Mouse (Mus musculus): ENCODE measurements around the gene Susd2. TPM values are rescaled to one million over a fixed set of nuclear protein-coding genes. Genes with fewer than 3 reads are reported as not detected.
A peak's percentile ranks its signal among the peaks of the same experiment; 100 is the strongest.

The Susd2 gene
- total and polyA plus RNA-seq, 2 experiments from 2014 or later, result 3.6 to 6.1 TPM

DNA sequence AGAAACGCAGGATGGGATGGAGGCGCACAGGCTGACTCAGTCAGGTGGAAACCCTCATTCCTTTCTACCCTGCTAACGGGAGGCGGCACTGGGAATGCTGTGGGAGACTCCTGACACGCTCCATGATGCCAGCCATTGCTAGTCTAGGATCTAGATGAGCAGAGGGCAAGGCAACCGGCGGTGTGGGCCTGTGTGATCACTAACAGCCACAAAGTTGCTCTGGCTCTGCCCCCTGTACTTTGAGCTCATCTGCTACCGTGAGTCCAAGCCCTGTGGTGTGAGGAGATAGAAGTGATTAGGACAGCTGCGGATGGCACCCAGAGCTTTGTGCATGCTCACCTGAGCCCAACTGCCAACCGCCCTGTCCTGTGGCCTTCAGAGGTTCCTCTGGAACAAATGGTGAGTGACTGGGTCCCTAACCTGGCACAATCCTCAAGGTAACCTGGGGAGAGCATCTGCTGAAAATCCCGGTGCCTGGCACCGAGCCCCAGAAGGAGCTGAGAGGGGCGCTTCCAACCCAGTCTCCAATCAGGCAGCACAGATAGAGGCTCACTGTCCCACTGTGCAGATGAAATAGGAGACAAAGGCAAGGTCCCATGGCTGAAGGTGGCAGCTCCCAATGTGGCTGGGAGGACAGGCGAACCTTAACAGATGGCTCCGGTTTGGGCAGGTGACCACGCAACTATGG is 7.7 kb upstream of the Susd2 start:
- 92% methylated on average over 16 of the region's 16 CpGs for WGBS
- Histone ChIP-seq H3K4me1 (ENCODE audit: control insufficient read depth, insufficient read depth) (peaks cover 6% of the 10 kb centered on the region), H3K9ac (replicated peaks; ENCODE audit: low read depth, low read length) (no peak overlapping the region), H3K4me2 (ENCODE audit: low read depth, low read length) (no peak overlapping the region), H3K27ac (ENCODE audit: low read depth) (no peak overlapping the region), H3K36me3 (replicated peaks; ENCODE audit: control insufficient read depth, insufficient read depth, low read length) (peaks cover 79% of the 10 kb centered on the region), H3K9me3 (replicated peaks; ENCODE audit: control insufficient read depth, low read length) (no peaks in the 10 kb centered on the region), H3K4me3 (ENCODE audit: low read depth, low read length) (no peak overlapping the region), H3K27me3 (ENCODE audit: control insufficient read depth, insufficient read depth, low read length) (no peaks in the 10 kb centered on the region)
- ATAC-seq (ENCODE audit: insufficient read depth, low read depth), result no peak
- no peak for TF ChIP-seq EP300 (IDR thresholded peaks at IDR 0.05; ENCODE audit: low read depth)
- no peak for TF ChIP-seq CTCF (IDR thresholded peaks at IDR 0.05; ENCODE audit: low read depth)
- no peak for DNase-seq (ENCODE audit: low spot score)

DNA sequence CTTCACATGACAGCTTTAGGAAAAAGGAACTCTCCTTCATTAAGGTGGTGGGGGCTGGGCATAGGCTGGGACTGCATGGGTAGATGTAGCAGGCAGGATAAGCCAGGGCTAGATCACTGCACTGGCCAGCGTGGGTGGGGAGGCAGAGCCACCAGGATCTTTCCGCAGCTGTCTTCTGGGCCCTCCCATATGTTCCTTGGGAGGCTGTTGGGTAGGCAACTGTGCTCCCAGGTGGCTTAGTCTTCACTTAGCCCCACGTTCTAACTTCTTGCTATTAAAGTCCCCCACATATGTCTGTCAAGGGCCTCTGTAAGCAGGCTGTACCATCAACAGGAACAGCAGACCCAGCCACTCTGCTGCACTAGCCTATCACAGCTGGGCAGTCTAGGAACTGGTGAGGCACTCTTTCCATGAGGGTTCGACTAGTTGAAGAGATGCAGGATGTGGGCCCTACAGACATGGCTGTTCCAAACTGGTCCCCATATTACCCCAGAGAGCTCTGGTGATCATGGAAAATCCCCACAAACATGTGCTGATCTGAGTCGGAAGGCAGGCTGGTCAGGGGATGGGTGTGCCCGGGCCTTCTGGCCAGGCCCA is 6.6 kb upstream of the Susd2 start:
- H3K9ac ChIP-seq (replicated peaks; ENCODE audit: low read depth, low read length), result no peak overlapping the region
- TF ChIP-seq EP300 (IDR thresholded peaks at IDR 0.05; ENCODE audit: low read depth), result no peak
- TF ChIP-seq CTCF (IDR thresholded peaks at IDR 0.05; ENCODE audit: low read depth), result no peak
- no peak overlapping the region for H3K27ac ChIP-seq (ENCODE audit: low read depth)
- H3K36me3 ChIP-seq (replicated peaks; ENCODE audit: control insufficient read depth, insufficient read depth, low read length), result peaks cover 68% of the 10 kb centered on the region
- ATAC-seq (ENCODE audit: insufficient read depth, low read depth) (no peak), DNase-seq (ENCODE audit: low spot score) (no peak)
- WGBS, result 82% methylated on average over 6 of the region's 6 CpGs
- no peak overlapping the region for H3K4me3 ChIP-seq (ENCODE audit: low read depth, low read length)
- H3K4me2 ChIP-seq (ENCODE audit: low read depth, low read length), result no peak overlapping the region
- H3K4me1 ChIP-seq (ENCODE audit: control insufficient read depth, insufficient read depth), result peaks cover 6% of the 10 kb centered on the region
- no peaks in the 10 kb centered on the region for H3K9me3 ChIP-seq (replicated peaks; ENCODE audit: control insufficient read depth, low read length)
- no peaks in the 10 kb centered on the region for H3K27me3 ChIP-seq (ENCODE audit: control insufficient read depth, insufficient read depth, low read length)

DNA sequence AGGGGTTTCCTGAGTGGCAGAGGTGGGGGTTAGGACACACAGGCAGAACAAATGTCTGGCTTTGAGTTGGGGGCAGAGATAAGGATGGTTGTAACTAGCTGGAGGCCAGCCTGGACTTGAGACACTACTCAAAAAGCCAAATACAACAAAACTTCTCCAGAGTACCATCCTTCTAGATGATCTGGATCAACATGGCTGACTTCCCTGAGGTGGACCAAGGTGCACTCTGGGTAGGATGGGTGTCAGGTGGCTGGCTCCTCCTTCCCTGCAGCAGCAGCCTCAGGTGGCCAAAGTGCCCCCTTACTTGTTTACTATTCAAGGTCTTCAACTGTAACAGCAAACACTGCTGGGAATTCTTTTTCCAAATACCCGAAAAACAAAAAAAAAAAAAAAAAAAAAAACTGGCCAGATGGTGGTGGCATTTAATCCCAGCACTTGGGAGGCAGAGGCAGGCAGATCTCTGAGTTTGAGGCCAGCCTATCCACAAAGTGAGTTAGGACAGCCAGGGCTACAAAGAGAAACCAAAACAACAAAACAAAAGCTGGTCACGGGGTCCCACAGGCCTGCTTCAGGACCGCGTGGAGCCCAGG is 5.7 kb upstream of the Susd2 start:
- peaks cover 6% of the 10 kb centered on the region for H3K4me1 ChIP-seq (ENCODE audit: control insufficient read depth, insufficient read depth)
- no peak overlapping the region for H3K4me3 ChIP-seq (ENCODE audit: low read depth, low read length)
- peaks cover 59% of the 10 kb centered on the region for H3K36me3 ChIP-seq (replicated peaks; ENCODE audit: control insufficient read depth, insufficient read depth, low read length)
- H3K27me3 ChIP-seq (ENCODE audit: control insufficient read depth, insufficient read depth, low read length), result no peaks in the 10 kb centered on the region
- ATAC-seq (ENCODE audit: insufficient read depth, low read depth), result no peak
- no peak for DNase-seq (ENCODE audit: low spot score)
- 90% methylated on average over 4 of the region's 4 CpGs for WGBS
- no peak for TF ChIP-seq EP300 (IDR thresholded peaks at IDR 0.05; ENCODE audit: low read depth)
- TF ChIP-seq CTCF (IDR thresholded peaks at IDR 0.05; ENCODE audit: low read depth), result no peak
- no peak overlapping the region for H3K4me2 ChIP-seq (ENCODE audit: low read depth, low read length)
- H3K9me3 ChIP-seq (replicated peaks; ENCODE audit: control insufficient read depth, low read length), result no peaks in the 10 kb centered on the region
- H3K27ac ChIP-seq (ENCODE audit: low read depth), result no peak overlapping the region
- no peak overlapping the region for H3K9ac ChIP-seq (replicated peaks; ENCODE audit: low read depth, low read length)

DNA sequence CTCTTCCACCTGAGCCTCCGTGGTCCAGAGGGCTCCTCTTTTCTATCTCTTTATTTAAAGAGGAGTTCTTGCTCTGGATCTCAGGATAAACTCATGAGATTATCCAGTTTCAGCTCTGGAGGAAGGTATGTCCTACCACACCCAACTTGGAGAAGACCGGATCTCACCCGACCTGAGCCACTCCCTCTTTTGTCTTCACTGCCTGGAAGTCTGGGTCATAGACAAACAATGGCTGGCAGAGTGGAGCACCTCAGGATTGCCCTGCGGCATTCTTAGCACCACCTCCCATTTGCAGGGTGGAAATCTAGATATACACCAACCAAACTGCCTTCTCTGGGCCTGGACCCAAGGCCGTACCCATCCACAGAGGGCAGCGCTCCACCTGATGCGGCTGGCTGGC is 5.2 kb upstream of the Susd2 start:
- Histone ChIP-seq H3K9ac (replicated peaks; ENCODE audit: low read depth, low read length) (no peak overlapping the region), H3K9me3 (replicated peaks; ENCODE audit: control insufficient read depth, low read length) (no peaks in the 10 kb centered on the region), H3K4me2 (ENCODE audit: low read depth, low read length) (no peak overlapping the region), H3K27me3 (ENCODE audit: control insufficient read depth, insufficient read depth, low read length) (no peaks in the 10 kb centered on the region), H3K27ac (ENCODE audit: low read depth) (no peak overlapping the region), H3K36me3 (replicated peaks; ENCODE audit: control insufficient read depth, insufficient read depth, low read length) (peaks cover 54% of the 10 kb centered on the region), H3K4me1 (ENCODE audit: control insufficient read depth, insufficient read depth) (peaks cover 6% of the 10 kb centered on the region), H3K4me3 (ENCODE audit: low read depth, low read length) (no peak overlapping the region)
- ATAC-seq (ENCODE audit: insufficient read depth, low read depth), result no peak
- WGBS, result 85% methylated on average over 7 of the region's 7 CpGs
- TF ChIP-seq EP300 (IDR thresholded peaks at IDR 0.05; ENCODE audit: low read depth), result no peak
- no peak for TF ChIP-seq CTCF (IDR thresholded peaks at IDR 0.05; ENCODE audit: low read depth)
- DNase-seq (ENCODE audit: low spot score), result no peak

DNA sequence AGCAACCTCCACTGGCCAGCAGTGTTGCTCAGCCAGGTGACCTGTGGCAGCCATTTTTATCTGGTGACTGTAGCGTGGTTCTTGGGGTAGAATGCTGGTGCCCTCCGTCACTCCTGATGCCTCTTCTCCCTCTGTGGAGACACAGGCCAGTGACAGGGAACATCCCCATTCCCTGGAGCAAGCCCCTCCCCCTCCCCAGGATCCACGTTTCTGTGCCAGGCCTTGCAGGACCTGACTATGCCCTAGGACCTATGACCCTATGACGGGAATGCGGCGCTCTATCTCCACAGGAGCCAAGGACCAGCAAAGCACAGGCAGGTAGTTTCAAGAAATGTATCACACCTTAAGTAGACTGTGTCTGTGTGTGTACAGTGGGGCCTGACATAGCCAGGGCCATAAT is 4.3 kb upstream of the Susd2 start:
- DNase-seq (ENCODE audit: low spot score) (no peak), ATAC-seq (ENCODE audit: insufficient read depth, low read depth) (no peak)
- TF ChIP-seq CTCF (IDR thresholded peaks at IDR 0.05; ENCODE audit: low read depth), result no peak
- no peak for TF ChIP-seq EP300 (IDR thresholded peaks at IDR 0.05; ENCODE audit: low read depth)
- Histone ChIP-seq H3K27me3 (ENCODE audit: control insufficient read depth, insufficient read depth, low read length) (no peaks in the 10 kb centered on the region), H3K4me1 (ENCODE audit: control insufficient read depth, insufficient read depth) (peaks cover 12% of the 10 kb centered on the region), H3K36me3 (replicated peaks; ENCODE audit: control insufficient read depth, insufficient read depth, low read length) (peaks cover 44% of the 10 kb centered on the region), H3K9ac (replicated peaks; ENCODE audit: low read depth, low read length) (no peak overlapping the region), H3K4me2 (ENCODE audit: low read depth, low read length) (no peak overlapping the region), H3K27ac (ENCODE audit: low read depth) (peak overlapping the region; percentile 94), H3K4me3 (ENCODE audit: low read depth, low read length) (no peak overlapping the region), H3K9me3 (replicated peaks; ENCODE audit: control insufficient read depth, low read length) (no peaks in the 10 kb centered on the region)
- 92% methylated on average over 6 of the region's 6 CpGs for WGBS
